19 mouse cellular contexts compared by ENCODE assay signal in genomic region chr2:122360310-122360709, GRCm38 (mm10). TPM values are rescaled to one million over a fixed set of nuclear protein-coding genes. Genes with fewer than 3 reads are reported as not detected.
A peak's percentile ranks its signal among the peaks of the same experiment; 100 is the strongest.
DNase-seq lines count a peak whose midpoint lies in the region; ATAC-seq and TF ChIP-seq lines count a peak whose summit lies in the region.
"Had no signal": no experiment of that assay in that cellular context is flagged by ENCODE, and none has a peak within 500 bp of the region (broad histone marks: within the 10 kb centered on the region; RNA-seq: fewer than 3 reads in every experiment).

No protein-coding gene starts in this region.

- H3K9me3 ChIP-seq in lung, embryonic 16.5 days (ENCODE audit: control insufficient read depth, low read length) = no peaks in the 10 kb centered on the region
- H3K9me3 ChIP-seq in intestine, embryonic 16.5 days (ENCODE audit: control insufficient read depth, low read length) = no peaks in the 10 kb centered on the region
- H3K9me3 ChIP-seq in stomach, embryonic 16.5 days (replicated peaks; ENCODE audit: control insufficient read depth, low read length) = no peaks in the 10 kb centered on the region
- no peaks in the 10 kb centered on the region for H3K9me3 ChIP-seq in hindbrain, embryonic 14.5 days (ENCODE audit: control insufficient read depth, low read length)
- H3K9me3 ChIP-seq: embryonic facial prominence, embryonic 13.5 days; forebrain, embryonic 13.5 days; hindbrain, embryonic 12.5 days had no signal

- no peaks in the 10 kb centered on the region for H3K36me3 ChIP-seq in lung, embryonic 16.5 days (ENCODE audit: control insufficient read depth, insufficient read depth, low read length)
- no peaks in the 10 kb centered on the region for H3K36me3 ChIP-seq in intestine, embryonic 16.5 days (ENCODE audit: control insufficient read depth, insufficient read depth, low read length)
- H3K36me3 ChIP-seq in stomach, embryonic 16.5 days (ENCODE audit: control insufficient read depth, insufficient read depth, low read length) = no peaks in the 10 kb centered on the region
- peaks cover 35% of the 10 kb centered on the region for H3K36me3 ChIP-seq in hindbrain, embryonic 14.5 days (replicated peaks; ENCODE audit: control insufficient read depth, insufficient read depth)

- WGBS in cerebellum, adult 2 months = 30% methylated on average over 6 of the region's 6 CpGs
- WGBS in lung, embryonic 16.5 days = 82% methylated on average over 6 of the region's 6 CpGs
- 80% methylated on average over 6 of the region's 6 CpGs for whole genome bisulfite sequencing in lung, adult 2 months
- 70% methylated on average over 6 of the region's 6 CpGs for WGBS in intestine, embryonic 16.5 days
- 73% methylated on average over 6 of the region's 6 CpGs for WGBS in stomach, embryonic 16.5 days
- WGBS in hindbrain, embryonic 14.5 days = 88% methylated on average over 6 of the region's 6 CpGs

- TF ChIP-seq CTCF in cerebellum, adult 2 months (IDR thresholded peaks at IDR 0.05; ENCODE audit: borderline replicate concordance, insufficient read depth, low read depth, low read length) = no peak
- TF ChIP-seq CTCF in lung, adult 2 months (IDR thresholded peaks at IDR 0.05; ENCODE audit: insufficient read depth, low read length) = no peak

- peaks cover 79% of the 10 kb centered on the region for H3K4me1 ChIP-seq in cerebellum, adult 2 months (ENCODE audit: control insufficient read depth, insufficient read depth, low read length)
- H3K4me1 ChIP-seq in lung, embryonic 16.5 days (replicated peaks; ENCODE audit: control insufficient read depth, insufficient read depth, low read length) = no peaks in the 10 kb centered on the region
- H3K4me1 ChIP-seq in lung, adult 2 months (ENCODE audit: control insufficient read depth, insufficient read depth, low read length) = no peaks in the 10 kb centered on the region
- peaks cover 12% of the 10 kb centered on the region; the same call in 1 of the 2 replicates for H3K4me1 ChIP-seq in intestine, embryonic 16.5 days (ENCODE audit: control insufficient read depth, insufficient read depth, low read length)
- H3K4me1 ChIP-seq in stomach, embryonic 16.5 days (ENCODE audit: control insufficient read depth, insufficient read depth, low read length) = no peaks in the 10 kb centered on the region
- H3K4me1 ChIP-seq in hindbrain, embryonic 14.5 days (replicated peaks; ENCODE audit: control insufficient read depth, insufficient read depth, low read length) = peaks cover 4% of the 10 kb centered on the region

- peak overlapping the region; percentile 79 for H3K27ac ChIP-seq in cerebellum, adult 2 months (ENCODE audit: insufficient read depth, low read length)
- no peak overlapping the region for H3K27ac ChIP-seq in lung, embryonic 16.5 days (ENCODE audit: low read length)
- H3K27ac ChIP-seq in intestine, embryonic 16.5 days (ENCODE audit: low read length) = 0 out of 2 replicates have a peak overlapping the region, but pooled peaks have one; percentile 10
- H3K27ac ChIP-seq in stomach, embryonic 16.5 days (ENCODE audit: low read length) = no peak overlapping the region
- no peak overlapping the region for H3K27ac ChIP-seq in hindbrain, embryonic 14.5 days
- H3K27ac ChIP-seq: embryonic facial prominence, embryonic 13.5 days; forebrain, embryonic 13.5 days; heart, embryonic 13.5 days; hindbrain, embryonic 12.5 days had no signal

- no peak for ATAC-seq in lung, embryonic 16.5 days (ENCODE audit: low read depth)
- peak; percentile 77 for ATAC-seq in intestine, embryonic 16.5 days
- peak; percentile 45; the same call in 1 of the 2 replicates for ATAC-seq in stomach, embryonic 16.5 days (ENCODE audit: insufficient read depth, low FRiP score)
- no peak for ATAC-seq in hindbrain, embryonic 14.5 days (ENCODE audit: low FRiP score)
- ATAC-seq: forebrain, embryonic 13.5 days; forebrain, postnatal 0 days had no signal

- H3K27me3 ChIP-seq in cerebellum, adult 2 months (ENCODE audit: control insufficient read depth, insufficient read depth, low read length) = no peaks in the 10 kb centered on the region
- no peaks in the 10 kb centered on the region for H3K27me3 ChIP-seq in lung, embryonic 16.5 days (ENCODE audit: control insufficient read depth, insufficient read depth, low read depth, low read length)
- no peaks in the 10 kb centered on the region for H3K27me3 ChIP-seq in intestine, embryonic 16.5 days (replicated peaks; ENCODE audit: control insufficient read depth, insufficient read depth, low read length)
- H3K27me3 ChIP-seq in stomach, embryonic 16.5 days (ENCODE audit: control insufficient read depth, insufficient read depth, low read length) = no peaks in the 10 kb centered on the region
- H3K27me3 ChIP-seq in hindbrain, embryonic 14.5 days (ENCODE audit: control insufficient read depth, insufficient read depth, low read length) = no peaks in the 10 kb centered on the region
- H3K27me3 ChIP-seq: embryonic facial prominence, embryonic 13.5 days; heart, embryonic 13.5 days; hindbrain, embryonic 12.5 days had no signal

- peak overlapping the region; percentile 5 for H3K4me3 ChIP-seq in cerebellum, adult 2 months (replicated peaks; ENCODE audit: insufficient read depth, low read depth, low read length)
- no peak overlapping the region for H3K4me3 ChIP-seq in lung, embryonic 16.5 days (ENCODE audit: low read length)
- no peak overlapping the region for H3K4me3 ChIP-seq in lung, adult 2 months (replicated peaks; ENCODE audit: extremely low read depth, low read depth, low read length)
- H3K4me3 ChIP-seq in intestine, embryonic 16.5 days (ENCODE audit: low read length) = no peak overlapping the region
- H3K4me3 ChIP-seq in stomach, embryonic 16.5 days (replicated peaks; ENCODE audit: low read length) = no peak overlapping the region
- H3K4me3 ChIP-seq in hindbrain, embryonic 14.5 days (replicated peaks; ENCODE audit: low read length) = no peak overlapping the region
- H3K4me3 ChIP-seq: embryonic facial prominence, embryonic 13.5 days; forebrain, embryonic 13.5 days; heart, embryonic 13.5 days; hindbrain, embryonic 12.5 days had no signal

- H3K9ac ChIP-seq in lung, embryonic 16.5 days (ENCODE audit: low read length) = 0 out of 2 replicates have a peak overlapping the region, but pooled peaks have one; percentile 21
- H3K9ac ChIP-seq in intestine, embryonic 16.5 days (ENCODE audit: low read depth, low read length) = no peak overlapping the region
- no peak overlapping the region for H3K9ac ChIP-seq in stomach, embryonic 16.5 days (ENCODE audit: low read length)
- H3K9ac ChIP-seq in hindbrain, embryonic 14.5 days = no peak overlapping the region
- H3K9ac ChIP-seq: embryonic facial prominence, embryonic 13.5 days; forebrain, embryonic 13.5 days; forebrain, postnatal 0 days; heart, embryonic 13.5 days; hindbrain, embryonic 12.5 days had no signal

- no peak for TF ChIP-seq POLR2A in cerebellum, adult 2 months (IDR thresholded peaks at IDR 0.05; ENCODE audit: borderline replicate concordance, insufficient read depth, low read length)
- TF ChIP-seq POLR2A in lung, adult 2 months (IDR thresholded peaks at IDR 0.05; ENCODE audit: borderline replicate concordance, extremely low read depth, low read depth, low read length) = no peak

- no peak overlapping the region for H3K4me2 ChIP-seq in lung, embryonic 16.5 days (ENCODE audit: low read depth, low read length)
- H3K4me2 ChIP-seq in intestine, embryonic 16.5 days (ENCODE audit: low read depth, low read length) = no peak overlapping the region
- H3K4me2 ChIP-seq in stomach, embryonic 16.5 days (ENCODE audit: low read depth, low read length) = no peak overlapping the region
- H3K4me2 ChIP-seq in hindbrain, embryonic 14.5 days (replicated peaks) = no peak overlapping the region
- H3K4me2 ChIP-seq: embryonic facial prominence, embryonic 13.5 days; forebrain, embryonic 13.5 days; heart, embryonic 13.5 days; hindbrain, embryonic 12.5 days had no signal

- peak; percentile 21 to 34 for DNase-seq in cerebellum, adult 2 months
- DNase-seq in cerebellum, adult 11 months = no peak
- DNase-seq in lung, adult 2 months = no peak
- no peak for DNase-seq in spleen, adult 12 weeks (ENCODE audit: low spot score)
- DNase-seq in hindbrain, embryonic 14.5 days (ENCODE audit: low spot score) = no peak
- DNase-seq: adrenal gland, postnatal 14 days; forebrain, postnatal 0 days; gastrocnemius, postnatal 14 days; heart, postnatal 10 days; heart, postnatal 4 days; kidney, adult 18-20 months had no signal

RNA-seq across cellular contexts. Expression of gene Shf, which starts 8.7 kb away (rescaled TPM):
- 344 and 410 TPM in 2 replicates for polyA plus RNA-seq in cerebellum, adult 2 months (2012; rRNA removed)
- 2.5 and 2.9 TPM in 2 replicates for polyA plus RNA-seq in lung, embryonic 16.5 days (2015; fragmentation: Nextera tagmentation; extraction: Ambion mirVana)
- 4.5 and 6.4 TPM in 2 replicates for polyA plus RNA-seq in lung, adult 2 months (2012; rRNA removed)
- 1.9 and 2.2 TPM in 2 replicates for polyA plus RNA-seq in intestine, embryonic 16.5 days (2015; fragmentation: Nextera tagmentation; extraction: Ambion mirVana)
- 1.1 and 2.5 TPM in 2 replicates for polyA plus RNA-seq in stomach, embryonic 16.5 days (2015; fragmentation: Nextera tagmentation; extraction: Ambion mirVana)
- polyA plus RNA-seq in hindbrain, embryonic 14.5 days (2014; fragmentation: Nextera tagmentation; extraction: Ambion mirVana) = 17.9 and 19.2 TPM in 2 replicates

RNA-seq across cellular contexts. Expression of gene Duox1, which starts 44.8 kb away (rescaled TPM):
- 0.05 TPM in 2 replicates for polyA plus RNA-seq in cerebellum, adult 2 months (2012; rRNA removed)
- polyA plus RNA-seq in lung, embryonic 16.5 days (2015; fragmentation: Nextera tagmentation; extraction: Ambion mirVana) = 0.03 and 0.16 TPM in 2 replicates
- polyA plus RNA-seq in lung, adult 2 months (2012; rRNA removed) = 2.7 TPM in 1 of 2 replicates, not detected in the other
- 0.06 TPM in 1 of 2 replicates, not detected in the other for polyA plus RNA-seq in intestine, embryonic 16.5 days (2015; fragmentation: Nextera tagmentation; extraction: Ambion mirVana)
- polyA plus RNA-seq in stomach, embryonic 16.5 days (2015; fragmentation: Nextera tagmentation; extraction: Ambion mirVana) = 2.7 and 4.3 TPM in 2 replicates
- 0.04 and 0.12 TPM in 2 replicates for polyA plus RNA-seq in hindbrain, embryonic 14.5 days (2014; fragmentation: Nextera tagmentation; extraction: Ambion mirVana)
- polyA plus RNA-seq: cortical plate, adult 2 months; forebrain, embryonic 13.5 days; heart, embryonic 13.5 days had no signal

RNA-seq across cellular contexts. Expression of gene Duoxa1, which starts 46.8 kb away (rescaled TPM):
- 0.19 TPM in 1 of 2 replicates, not detected in the other for polyA plus RNA-seq in cerebellum, adult 2 months (2012; rRNA removed)
- 0.30 and 0.51 TPM in 2 replicates for polyA plus RNA-seq in lung, embryonic 16.5 days (2015; fragmentation: Nextera tagmentation; extraction: Ambion mirVana)
- 0.23 and 9.9 TPM in 2 replicates for polyA plus RNA-seq in lung, adult 2 months (2012; rRNA removed)
- not detected in 2 replicates for polyA plus RNA-seq in intestine, embryonic 16.5 days (2015; fragmentation: Nextera tagmentation; extraction: Ambion mirVana)
- 11.4 and 17.4 TPM in 2 replicates for polyA plus RNA-seq in stomach, embryonic 16.5 days (2015; fragmentation: Nextera tagmentation; extraction: Ambion mirVana)
- 0.16 and 0.31 TPM in 2 replicates for polyA plus RNA-seq in hindbrain, embryonic 14.5 days (2014; fragmentation: Nextera tagmentation; extraction: Ambion mirVana)
- polyA plus RNA-seq: forebrain, embryonic 13.5 days had no signal

Comparison
In these comparisons a context has a peak if more than half of its experiments do, and no peak if none do; other contexts are left out.
1. DNase-seq: peak in cerebellum, adult 2 months (2 of 2); none in cerebellum, adult 11 months (single experiment), lung, adult 2 months (single experiment), spleen, adult 12 weeks (single experiment) and hindbrain, embryonic 14.5 days (single experiment).
2. H3K27ac ChIP-seq: peak in cerebellum, adult 2 months (single experiment) and intestine, embryonic 16.5 days (single experiment); none in lung, embryonic 16.5 days (single experiment), stomach, embryonic 16.5 days (single experiment) and hindbrain, embryonic 14.5 days (single experiment).
3. ATAC-seq: peak in intestine, embryonic 16.5 days (single experiment) and stomach, embryonic 16.5 days (single experiment); none in lung, embryonic 16.5 days (single experiment) and hindbrain, embryonic 14.5 days (single experiment).
4. RNA of gene Shf, which starts 8.7 kb away (polyA plus RNA-seq): 344 to 410 TPM in cerebellum, adult 2 months; 17.9 to 19.2 TPM in hindbrain, embryonic 14.5 days, 4.5 to 6.4 TPM in lung, adult 2 months, 2.5 to 2.9 TPM in lung, embryonic 16.5 days, 1.1 to 2.5 TPM in stomach, embryonic 16.5 days and 1.9 to 2.2 TPM in intestine, embryonic 16.5 days; every median in the first group is over 10 times any median in the second.